Mouse (Mus musculus): ENCODE measurements at regions not wholly inside any gene's neighbourhood (a gene's known extent, or its start where the extent isn't known, plus 50 kb on each side); places are given as distances from the start of the nearest gene placed in this dataset.
A peak's percentile ranks its signal among the peaks of the same experiment; 100 is the strongest.

- DNase-seq (ENCODE audit: low read depth, low spot score) = no peak
Observed at GRCm38 (mm10) chr17:88337649-88338404, 102.7 kb upstream of the Foxn2 start.

- DNase-seq (ENCODE audit: low read depth, low spot score) = no peak
Observed at GRCm38 (mm10) chr17:88341141-88341540, 99.4 kb upstream of the Foxn2 start.

- no peak for DNase-seq (ENCODE audit: low read depth, low spot score)
Observed at GRCm38 (mm10) chr17:88341599-88341998, 98.9 kb upstream of the Foxn2 start.

DNA sequence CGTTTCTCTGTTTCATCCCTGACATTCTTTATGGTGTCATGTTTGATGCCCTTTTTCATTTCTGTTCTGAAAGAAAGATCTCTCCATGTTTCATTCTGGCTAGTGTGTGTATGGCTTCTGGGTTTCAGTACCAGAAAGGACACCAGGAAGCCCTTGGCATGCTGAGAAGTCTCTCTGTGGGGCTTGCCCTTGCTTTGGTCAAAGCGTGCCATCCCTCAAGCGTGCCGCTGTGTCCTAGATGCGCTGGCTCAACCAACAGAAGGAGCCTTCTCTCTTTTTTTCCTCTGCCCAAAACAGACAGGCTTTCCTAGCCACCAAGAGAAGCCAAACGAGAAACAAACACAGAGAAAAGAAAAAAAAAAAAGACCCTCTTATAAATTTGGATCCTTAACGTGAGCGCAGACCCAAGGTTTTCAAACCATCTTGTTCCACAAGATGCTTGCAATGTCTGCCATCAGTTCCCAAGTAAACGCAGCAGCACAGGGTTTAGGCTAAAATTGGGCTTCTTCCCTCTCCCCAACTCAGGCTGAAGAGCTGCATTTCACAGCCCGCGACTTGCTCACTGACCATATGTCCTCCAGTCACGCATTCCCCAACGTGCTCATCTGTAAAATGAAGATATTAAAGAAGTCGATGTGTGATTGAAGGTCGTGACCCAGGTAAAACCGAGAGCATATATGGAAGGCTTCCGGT, 97.3 kb upstream of the Foxn2 start:
- no peak for DNase-seq (ENCODE audit: low read depth, low spot score)

- DNase-seq (ENCODE audit: low read depth, low spot score) = no peak
Observed at GRCm38 (mm10) chr17:88345433-88345832, 95.1 kb upstream of the Foxn2 start.

- DNase-seq (ENCODE audit: low read depth, low spot score) = no peak
Observed at GRCm38 (mm10) chr17:88346896-88347295, 93.6 kb upstream of the Foxn2 start.

- no peak for DNase-seq (ENCODE audit: low read depth, low spot score)
Observed at GRCm38 (mm10) chr17:88349825-88350460, 90.6 kb upstream of the Foxn2 start.

DNA sequence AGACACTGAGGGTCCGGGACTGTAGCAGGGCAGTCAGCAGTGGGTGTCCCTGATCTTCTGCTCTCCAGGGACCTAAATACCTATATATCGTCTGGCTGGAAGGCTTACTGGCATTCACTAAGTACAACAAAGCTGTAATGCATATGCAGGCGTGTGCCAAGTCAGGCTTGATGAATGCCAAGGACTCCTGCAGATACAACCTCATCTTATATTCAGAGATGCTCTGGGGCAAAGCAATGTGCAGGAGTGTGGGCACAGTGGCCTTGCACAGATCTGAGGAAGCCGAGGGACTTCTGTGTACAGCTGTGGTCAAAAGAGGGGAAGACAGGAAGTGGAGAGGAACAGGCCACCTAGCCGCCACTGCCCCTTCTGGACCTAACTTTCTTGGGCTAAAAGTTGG, 89.5 kb upstream of the Foxn2 start:
- no peak for DNase-seq (ENCODE audit: low read depth, low spot score)

DNA sequence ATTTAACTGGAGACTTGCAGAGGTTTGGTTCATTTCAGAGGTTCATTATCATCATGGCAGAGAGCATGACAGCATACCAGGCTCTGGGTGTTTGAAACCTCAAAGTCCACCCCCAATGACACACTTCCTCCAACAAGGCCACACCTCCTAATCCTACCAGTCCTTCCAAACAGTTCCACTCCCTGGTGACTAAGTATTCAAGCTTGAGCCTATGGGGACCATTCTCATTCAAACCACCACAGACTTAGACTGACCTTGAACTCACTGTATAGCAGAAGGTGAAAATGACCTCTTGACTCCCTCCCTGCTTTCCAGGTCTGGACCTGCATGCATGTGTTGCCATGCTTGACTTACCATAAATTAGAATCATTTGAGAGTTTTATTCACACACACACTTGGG, 87.6 kb upstream of the Foxn2 start:
- DNase-seq (ENCODE audit: low read depth, low spot score) = no peak

DNA sequence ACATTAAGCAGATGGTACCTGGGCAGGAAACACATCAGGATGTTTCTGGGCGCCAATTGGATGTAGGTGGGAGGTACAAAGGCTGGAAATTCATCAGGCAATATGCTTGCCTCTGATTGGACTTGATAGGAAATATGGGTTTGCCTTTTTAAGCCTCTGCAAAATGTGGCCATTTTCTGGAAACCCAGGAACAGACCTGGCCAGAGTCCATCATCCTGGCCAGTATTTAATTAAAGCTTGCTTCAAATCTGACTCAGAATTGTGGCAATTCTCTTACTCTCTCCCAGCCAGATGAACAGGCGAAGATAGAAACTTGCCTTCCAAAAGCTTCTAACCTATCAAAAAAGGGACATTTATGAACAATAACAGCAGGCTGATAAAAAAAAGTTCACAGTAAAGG, 79.3 kb upstream of the Foxn2 start:
- no peak for DNase-seq (ENCODE audit: low read depth, low spot score)

- DNase-seq (ENCODE audit: low read depth, low spot score) = no peak
Observed at GRCm38 (mm10) chr17:88362404-88362803, 78.1 kb upstream of the Foxn2 start.

- DNase-seq (ENCODE audit: low read depth, low spot score) = no peak
Observed at GRCm38 (mm10) chr17:88367876-88368275, 72.6 kb upstream of the Foxn2 start.

- DNase-seq (ENCODE audit: low read depth, low spot score) = no peak
Observed at GRCm38 (mm10) chr17:88369971-88370370, 70.5 kb upstream of the Foxn2 start.

DNA sequence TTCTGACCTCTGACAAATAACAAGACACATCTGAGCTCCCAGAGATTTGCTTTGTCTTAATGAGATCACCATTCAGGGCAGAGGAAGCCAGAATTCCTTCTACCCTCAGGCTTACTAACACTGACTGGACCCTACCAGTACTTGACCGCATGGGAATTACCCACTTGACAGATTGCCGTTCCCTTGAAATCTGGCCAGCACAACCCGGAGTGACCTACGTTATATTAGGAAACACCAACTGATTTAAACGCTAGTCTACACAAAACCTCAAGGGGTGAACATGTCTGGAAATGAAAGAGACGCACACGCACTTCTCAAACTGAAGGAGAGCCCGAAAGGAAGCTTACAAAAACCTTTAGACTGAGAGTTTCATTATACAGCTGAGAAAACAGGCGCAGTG, 69.8 kb upstream of the Foxn2 start:
- DNase-seq (ENCODE audit: low read depth, low spot score) = no peak

GRCm38 (mm10) chr17:88378505-88378904, 62.0 kb upstream of the Foxn2 start:
- no peak for DNase-seq (ENCODE audit: low read depth, low spot score)

DNA sequence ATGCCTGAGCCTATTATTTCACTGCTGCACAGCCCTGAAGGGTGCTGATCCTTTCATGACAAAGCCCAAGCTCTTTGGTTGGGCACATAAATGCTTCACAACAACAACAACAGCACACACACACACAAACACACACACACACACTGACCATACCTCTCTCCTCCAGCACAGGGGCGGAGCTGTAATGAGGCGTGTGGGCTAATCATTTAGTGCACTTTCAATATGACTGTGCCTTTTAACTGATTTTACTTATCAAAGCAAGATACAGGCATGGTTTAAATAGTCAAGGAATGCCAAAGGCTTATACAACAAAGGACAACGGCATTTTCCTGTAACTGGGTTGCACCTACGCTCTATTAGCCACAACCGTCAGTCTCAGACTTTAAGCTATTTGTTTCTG, 61.1 kb upstream of the Foxn2 start:
- DNase-seq (ENCODE audit: low read depth, low spot score) = no peak

DNA sequence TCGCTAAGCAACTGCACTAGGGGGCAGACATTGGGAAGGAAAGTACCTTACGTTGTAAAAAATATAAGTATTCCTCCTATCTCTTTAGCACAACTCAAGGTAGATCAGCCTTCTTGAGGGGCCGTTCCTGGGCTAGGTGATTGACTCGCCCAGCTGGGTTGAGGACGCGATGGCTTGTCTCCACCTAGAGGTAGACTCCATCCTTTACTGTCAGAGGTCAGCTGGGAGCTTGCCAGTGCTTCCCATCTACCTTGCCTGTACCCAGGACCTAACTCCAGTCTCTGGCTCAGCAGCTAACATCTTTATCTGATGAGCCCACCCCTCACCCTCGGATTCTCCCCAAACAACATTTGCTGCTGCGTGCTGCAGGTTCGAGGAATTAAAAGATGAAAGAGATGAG, 59.4 kb upstream of the Foxn2 start:
- DNase-seq (ENCODE audit: low read depth, low spot score) = no peak

GRCm38 (mm10) chr17:88383447-88383846, 57.1 kb upstream of the Foxn2 start:
- DNase-seq (ENCODE audit: low read depth, low spot score) = no peak

- peak; percentile 40 for DNase-seq (ENCODE audit: low read depth, low spot score)
Observed at GRCm38 (mm10) chr17:88388441-88388951, 52.0 kb upstream of the Foxn2 start.

DNA sequence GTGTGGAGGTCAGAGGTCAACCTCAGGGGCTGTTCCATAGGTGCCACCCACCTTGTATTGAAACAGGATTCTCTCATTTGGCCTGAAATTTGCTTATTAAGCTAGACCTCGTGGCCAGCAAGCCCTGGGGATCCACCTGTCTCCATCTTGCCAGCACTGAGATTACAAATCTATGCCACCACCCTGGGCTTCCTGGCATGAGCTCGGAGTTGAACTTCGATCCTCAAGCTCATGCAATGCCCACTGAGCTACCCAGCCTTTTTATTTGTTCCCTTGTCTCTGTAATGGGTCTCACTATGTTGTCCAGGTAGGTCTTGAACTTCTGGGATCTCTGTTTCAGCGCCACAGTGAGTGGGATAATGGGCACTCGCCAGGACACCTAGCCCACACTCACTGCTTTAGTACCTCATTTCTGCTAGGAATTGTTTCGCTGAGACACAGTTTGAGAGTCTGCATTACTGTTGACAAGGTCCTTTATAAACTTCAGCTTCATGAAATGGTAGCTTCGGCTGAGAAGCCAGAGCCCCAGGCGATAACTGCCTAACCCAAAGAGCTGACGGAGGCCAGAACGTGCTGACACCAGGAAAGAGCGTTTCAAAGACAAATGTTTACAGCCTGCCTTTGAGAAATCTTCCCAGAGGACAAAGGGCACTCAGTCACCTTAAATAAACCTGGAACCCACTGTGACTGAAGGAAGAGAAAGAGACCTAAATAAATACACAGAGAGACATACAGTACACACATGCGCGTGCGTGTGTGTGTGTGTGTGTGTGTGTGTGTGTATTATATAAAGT, 50.6 kb upstream of the Foxn2 start:
- no peak for DNase-seq (ENCODE audit: low read depth, low spot score)
